Mouse (Mus musculus): ENCODE results near the gene Micu1.

The Micu1 gene

GRCm38 (mm10) chr10:59902606-59902990 lies 200.3 kb downstream of the Micu1 start:
- DNase-seq (ENCODE audit: low spot score in 2 of 2) = no peak

GRCm38 (mm10) chr10:59903170-59903569 lies 200.9 kb downstream of the Micu1 start:
- no peak for DNase-seq (ENCODE audit: low spot score in 2 of 2)

DNA sequence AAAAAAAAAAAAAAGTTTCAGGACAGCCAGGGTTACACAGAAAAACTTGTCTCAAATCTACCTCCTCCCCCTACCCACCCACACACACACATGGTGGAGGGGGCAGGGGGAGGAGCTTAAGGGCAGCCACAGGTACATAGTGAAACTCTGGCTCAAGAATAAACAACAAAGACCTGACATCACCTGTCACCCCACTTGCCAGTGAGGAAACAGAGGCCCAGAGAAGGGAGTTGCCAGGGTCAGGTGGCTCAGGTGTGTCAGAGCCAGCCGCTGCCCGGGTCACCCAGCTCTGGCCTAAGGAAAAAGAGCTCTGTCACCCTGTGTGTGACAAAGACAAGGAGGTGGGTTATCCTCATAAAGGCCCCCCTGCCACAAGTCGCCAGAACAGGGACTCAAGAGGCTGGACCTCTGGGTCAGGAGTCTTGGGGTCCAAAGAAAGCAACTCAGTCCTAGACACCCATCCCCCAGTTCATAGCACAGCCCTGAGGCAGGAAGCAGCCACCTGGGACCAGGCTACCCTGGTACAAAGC lies 204.9 kb downstream of the Micu1 start:
- no peak for DNase-seq (ENCODE audit: low spot score in 2 of 2)

GRCm38 (mm10) chr10:59907695-59908299 lies 205.5 kb downstream of the Micu1 start:
- DNase-seq (ENCODE audit: low spot score in 2 of 2) = no peak

DNA sequence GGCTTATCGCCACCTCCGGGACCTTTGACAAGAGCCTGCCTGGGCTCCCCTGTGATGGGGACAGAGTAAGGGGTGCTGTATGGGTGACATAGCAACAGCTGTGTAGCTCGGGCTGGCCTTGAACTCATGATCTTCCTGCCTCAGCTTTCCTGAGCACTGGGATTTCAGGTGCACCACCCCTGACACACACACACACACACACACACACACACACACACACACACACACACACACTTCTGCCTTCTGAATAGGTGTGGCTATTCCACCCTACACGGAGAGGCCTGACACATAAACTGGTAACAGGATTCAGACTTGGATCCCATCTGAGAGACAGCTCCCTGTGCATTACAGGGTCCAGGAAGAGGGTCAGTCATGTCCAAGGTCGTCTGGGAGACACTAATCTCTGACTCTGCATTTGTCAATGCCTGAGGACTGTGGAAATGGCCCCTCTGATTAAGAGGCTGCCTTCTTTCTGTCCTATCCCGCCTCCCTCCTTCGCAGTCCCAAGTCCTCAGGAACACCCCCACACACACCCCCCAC lies 206.6 kb downstream of the Micu1 start:
- no peak for DNase-seq (ENCODE audit: low spot score in 2 of 2)

- DNase-seq (ENCODE audit: low spot score in 2 of 2) = no peak
Measured at GRCm38 (mm10) chr10:59909357-59909847, 207.1 kb downstream of the Micu1 start.

GRCm38 (mm10) chr10:59911091-59911490 lies 208.8 kb downstream of the Micu1 start:
- no peak for DNase-seq (ENCODE audit: low spot score in 2 of 2)

DNA sequence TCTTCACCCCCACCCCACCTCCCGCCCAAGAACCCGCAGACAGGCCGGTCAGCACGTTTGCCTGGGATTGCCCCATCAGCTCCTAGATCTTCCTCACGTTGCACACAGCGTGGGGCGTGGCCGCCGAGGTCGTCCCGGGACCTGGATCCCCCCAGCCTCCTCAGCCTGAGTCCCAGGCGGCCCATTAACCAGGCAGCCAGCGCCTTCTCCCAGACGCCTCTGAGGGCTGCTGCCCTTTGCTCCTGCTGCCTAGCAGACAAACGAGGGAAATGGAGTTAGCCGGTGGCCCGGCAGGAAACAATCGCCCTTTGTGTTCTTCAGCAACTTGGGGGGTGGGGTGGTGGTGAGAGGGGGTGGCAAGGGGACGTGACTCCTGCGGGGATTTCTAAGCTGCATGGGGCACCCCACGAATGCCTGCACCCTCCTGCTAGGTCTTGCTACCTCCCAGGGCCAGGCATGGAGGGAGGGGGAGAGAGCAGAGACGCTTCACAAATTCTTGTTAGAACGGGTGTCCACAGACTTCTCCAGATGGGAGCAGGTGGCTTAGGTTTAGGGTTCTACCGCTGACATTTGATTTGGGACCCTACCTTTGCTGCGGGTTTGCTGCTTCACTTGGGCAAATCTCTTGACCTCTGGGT lies 209.4 kb downstream of the Micu1 start:
- DNase-seq (ENCODE audit: low spot score in 2 of 2) = no peak

Data from frontal cortex, postnatal 25 days (tissue).